Mouse (Mus musculus) small intestine, adult 2 months (tissue): Measurements from ENCODE around the gene Trmt112. TPM values are rescaled to one million over a fixed set of nuclear protein-coding genes. Genes with fewer than 3 reads are reported as not detected.

Experiments
- H3K27ac ChIP-seq: fragments of 200-500 bp; 2 replicates; pipeline ENCODE4 v1.5.1; 2012; ENCODE audit warnings: low read depth, low read length, control low read depth, inconsistent platforms; ENCODE audit not compliant: insufficient read depth
- H3K27me3 ChIP-seq: fragments of 200-500 bp; 2 replicates; pipeline ENCODE4 v1.6.1; 2012; ENCODE audit warnings: mild to moderate bottlenecking, moderate library complexity, low read length, inconsistent platforms; ENCODE audit not compliant: control insufficient read depth, insufficient read depth
- H3K36me3 ChIP-seq: fragments of 200-500 bp; 2 replicates; pipeline ENCODE4 v1.6.1; 2012; ENCODE audit warnings: mild to moderate bottlenecking, low read length, control low read depth, inconsistent platforms; ENCODE audit not compliant: control insufficient read depth, insufficient read depth
- H3K4me1 ChIP-seq: fragments of 200-500 bp; 2 replicates; pipeline ENCODE4 v1.6.1; 2012; ENCODE audit warnings: low read length, inconsistent platforms, mixed read lengths; ENCODE audit not compliant: control insufficient read depth, insufficient read depth, insufficient read length
- H3K4me3 ChIP-seq: fragments of 200-500 bp; 2 replicates; pipeline ENCODE4 v1.5.1; 2012; ENCODE audit warnings: low read depth, mild to moderate bottlenecking, control low read depth, inconsistent platforms, low read length, moderate library complexity
- CTCF ChIP-seq: fragments of 200-500 bp; IDR thresholded peaks from 2 replicates; pipeline ENCODE4 v1.5.1; 2012; ENCODE audit warnings: low read depth, mild to moderate bottlenecking, control low read depth, inconsistent platforms, low read length, moderate library complexity, mixed read lengths; ENCODE audit not compliant: insufficient replicate concordance, insufficient read length; ENCODE audit errors: extremely low read depth
- POLR2A ChIP-seq: fragments of 200-500 bp; IDR thresholded peaks from 2 replicates; pipeline ENCODE4 v1.6.1; 2012; ENCODE audit warnings: low read depth, mild to moderate bottlenecking, control low read depth, inconsistent platforms, low read length, moderate library complexity
- WGBS: fragments of 180-500 bp; shearing (Covaris S2); methylation state at CpG from one replicate; pipeline ENCODE4 v1.1.7; 2018; 5-methylcytosine and 5-hydroxymethylcytosine counted together
- polyA plus RNA-seq: library from polyadenylated mRNA; depleted of rRNA; stranded (reverse); fragments of >200 nt; gene quantifications from 2 replicates; pipeline ENCODE4 v1.2.3, GENCODE M21; 2012; rRNA removed

Gene Trmt112
- 29.0 and 52.3 TPM in 2 replicates for polyA plus RNA-seq

DNA sequence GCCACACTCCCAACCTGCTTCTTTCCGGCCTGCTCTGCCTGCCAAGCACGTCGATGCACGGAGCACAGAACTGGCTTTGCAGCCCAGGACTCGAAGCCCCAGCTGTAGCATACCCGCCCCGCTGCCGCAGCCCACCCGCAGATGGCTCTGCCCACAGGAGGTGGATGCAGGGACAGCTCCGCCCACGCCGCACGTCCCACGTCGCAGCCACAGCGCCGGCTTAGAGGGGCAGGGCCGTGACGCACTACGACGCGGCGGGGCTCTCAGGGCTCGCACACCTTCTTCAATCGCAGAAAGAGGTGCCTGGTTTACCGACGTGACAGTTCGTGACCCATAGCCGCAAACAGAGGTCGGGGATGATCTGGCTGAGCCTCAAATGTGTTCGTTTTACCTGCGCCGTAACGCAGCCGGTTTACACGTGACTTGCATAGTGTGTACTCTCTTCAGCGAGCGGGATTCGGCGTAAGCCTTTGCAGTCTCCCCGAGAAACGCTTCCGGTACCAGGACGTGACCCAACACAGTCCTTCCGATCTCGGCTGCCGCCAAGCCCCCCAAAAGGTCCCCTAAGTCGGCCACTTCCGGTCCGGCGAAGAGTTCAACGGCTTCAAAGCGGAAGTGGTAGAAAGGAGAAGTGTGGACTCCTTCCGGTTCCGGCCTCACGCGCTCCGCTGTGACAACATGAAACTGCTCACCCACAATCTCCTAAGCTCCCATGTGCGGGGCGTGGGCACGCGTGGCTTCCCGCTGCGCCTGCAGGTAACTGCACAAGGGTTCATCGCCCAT, at the start of gene Trmt112, which contains the start of gene Prdx5:
Gene Trmt112, plus strand, starts transcription at position 192 of the 783 bp plus-strand sequence.
Gene Prdx5, minus strand, starts transcription at position 600 of the 783 bp plus-strand sequence.
- no peaks in the 10 kb centered on the region for H3K27me3 ChIP-seq
- peaks cover 60% of the 10 kb centered on the region for H3K36me3 ChIP-seq
- peaks cover 2% of the 10 kb centered on the region for H3K4me1 ChIP-seq
- H3K4me3 ChIP-seq: peak within 1 kb of the TSS; percentile 65
- TF ChIP-seq POLR2A: peak; percentile 77
- peak; percentile 10; the same call in 1 of the 2 replicates for TF ChIP-seq CTCF
- peak within 1 kb of the TSS; percentile 97 for H3K27ac ChIP-seq
- WGBS: under 1% methylated on average over 65 of the region's 65 CpGs

DNA sequence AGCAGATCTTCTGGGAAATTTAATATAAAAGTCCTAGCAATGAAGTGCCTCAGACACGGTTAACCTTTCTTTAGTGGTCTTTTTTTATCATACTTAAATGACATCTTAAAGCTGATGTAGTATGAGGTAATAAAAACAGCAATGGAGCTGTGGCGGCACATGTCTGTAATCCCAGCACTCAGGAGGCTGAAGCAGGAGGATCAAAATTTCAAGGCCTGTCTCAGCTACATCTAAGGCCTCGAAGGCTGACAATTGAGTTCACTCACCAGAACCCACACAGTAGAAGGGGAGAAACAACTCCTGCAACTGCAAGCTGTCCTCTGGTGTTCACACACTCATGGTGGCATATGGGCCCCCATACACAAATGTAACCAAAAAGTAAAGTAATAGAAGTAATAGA, 49.5 kb upstream of the Trmt112 start:
- H3K27ac ChIP-seq: no peak overlapping the region
- no peak overlapping the region for H3K4me3 ChIP-seq
- WGBS: 90% methylated on average over 3 of the region's 3 CpGs
- TF ChIP-seq CTCF (no peak), POLR2A (no peak)
- H3K4me1 ChIP-seq: peaks cover 23% of the 10 kb centered on the region
- H3K27me3 ChIP-seq: no peaks in the 10 kb centered on the region
- no peaks in the 10 kb centered on the region for H3K36me3 ChIP-seq

DNA sequence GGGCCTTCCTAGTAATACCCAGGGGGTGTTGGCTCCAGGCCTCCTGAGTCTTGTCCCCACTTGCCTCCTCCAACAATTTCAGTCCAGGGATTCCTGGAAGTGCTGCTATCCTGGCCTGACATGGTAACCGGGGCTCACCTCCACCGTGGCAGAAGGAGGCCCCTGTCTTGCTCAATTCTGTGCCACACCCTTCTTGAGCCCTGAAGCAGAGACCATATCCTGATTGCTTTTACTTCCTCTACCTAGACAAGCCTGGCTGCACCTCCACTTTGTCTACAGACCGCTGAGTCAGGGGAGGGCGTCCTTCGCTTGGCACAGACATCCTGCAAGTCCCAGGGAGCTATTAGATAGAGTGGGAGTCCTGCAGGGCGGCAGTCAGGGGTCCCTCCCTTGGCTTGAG, 48.8 kb upstream of the Trmt112 start:
- Histone ChIP-seq H3K27me3 (no peaks in the 10 kb centered on the region), H3K4me3 (no peak overlapping the region), H3K36me3 (no peaks in the 10 kb centered on the region), H3K4me1 (peaks cover 16% of the 10 kb centered on the region), H3K27ac (peak overlapping the region; percentile 2; the same call in 1 of the 2 replicates)
- no peak for TF ChIP-seq POLR2A
- peak; percentile 8; the same call in 1 of the 2 replicates for TF ChIP-seq CTCF
- WGBS: 34% methylated on average over 6 of the region's 6 CpGs

DNA sequence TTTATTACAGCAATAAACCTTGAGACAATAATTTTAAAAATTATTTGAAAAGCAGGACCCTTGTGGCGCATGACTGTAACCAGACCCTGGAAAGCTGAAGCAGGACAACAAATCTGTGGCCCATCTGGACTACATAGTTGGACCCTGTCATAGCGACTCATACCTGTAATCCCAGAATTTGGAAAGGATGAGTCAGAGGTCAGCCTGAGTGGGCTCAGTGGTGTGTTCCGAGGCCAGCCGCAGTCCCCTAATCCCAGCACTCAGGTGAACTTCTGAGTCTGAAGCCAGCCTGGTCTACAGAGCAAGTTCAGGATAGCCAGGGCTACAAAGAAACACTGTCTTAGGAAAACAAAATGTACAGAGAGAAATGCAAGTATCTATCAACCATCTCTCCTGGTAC, 48.0 kb upstream of the Trmt112 start:
- no peak overlapping the region for H3K27ac ChIP-seq
- no peaks in the 10 kb centered on the region for H3K36me3 ChIP-seq
- no peak for TF ChIP-seq POLR2A
- no peak for TF ChIP-seq CTCF
- 95% methylated on average over 4 of the region's 4 CpGs for WGBS
- peaks cover 11% of the 10 kb centered on the region; the same call in 1 of the 2 replicates for H3K4me1 ChIP-seq
- H3K4me3 ChIP-seq: no peak overlapping the region
- H3K27me3 ChIP-seq: no peaks in the 10 kb centered on the region

DNA sequence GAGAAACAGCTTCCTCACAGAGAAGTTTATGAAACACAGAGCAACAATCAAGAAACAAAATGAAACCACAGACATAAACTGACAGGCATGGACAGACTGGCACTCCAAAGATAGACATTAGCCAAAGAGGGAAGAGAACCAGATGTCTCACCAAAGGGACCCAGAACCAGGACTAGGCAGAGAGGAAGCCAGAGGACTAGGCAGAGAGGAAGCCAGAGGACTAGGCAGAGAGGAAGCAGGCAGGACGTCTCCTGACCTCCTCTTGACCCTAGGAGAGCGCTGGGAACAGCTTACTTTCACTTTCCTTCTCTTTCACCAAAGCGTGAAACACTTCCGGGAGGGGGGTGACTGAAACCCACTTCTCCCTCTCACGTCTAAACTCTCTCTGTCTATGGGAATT, 40.1 kb upstream of the Trmt112 start:
- Histone ChIP-seq H3K4me3 (peak overlapping the region; percentile 9), H3K27me3 (no peaks in the 10 kb centered on the region), H3K27ac (peak overlapping the region; percentile 95), H3K4me1 (peaks cover 18% of the 10 kb centered on the region; the same call in 1 of the 2 replicates), H3K36me3 (no peaks in the 10 kb centered on the region)
- WGBS: 2% methylated on average over 5 of the region's 5 CpGs
- no peak for TF ChIP-seq POLR2A
- no peak for TF ChIP-seq CTCF

DNA sequence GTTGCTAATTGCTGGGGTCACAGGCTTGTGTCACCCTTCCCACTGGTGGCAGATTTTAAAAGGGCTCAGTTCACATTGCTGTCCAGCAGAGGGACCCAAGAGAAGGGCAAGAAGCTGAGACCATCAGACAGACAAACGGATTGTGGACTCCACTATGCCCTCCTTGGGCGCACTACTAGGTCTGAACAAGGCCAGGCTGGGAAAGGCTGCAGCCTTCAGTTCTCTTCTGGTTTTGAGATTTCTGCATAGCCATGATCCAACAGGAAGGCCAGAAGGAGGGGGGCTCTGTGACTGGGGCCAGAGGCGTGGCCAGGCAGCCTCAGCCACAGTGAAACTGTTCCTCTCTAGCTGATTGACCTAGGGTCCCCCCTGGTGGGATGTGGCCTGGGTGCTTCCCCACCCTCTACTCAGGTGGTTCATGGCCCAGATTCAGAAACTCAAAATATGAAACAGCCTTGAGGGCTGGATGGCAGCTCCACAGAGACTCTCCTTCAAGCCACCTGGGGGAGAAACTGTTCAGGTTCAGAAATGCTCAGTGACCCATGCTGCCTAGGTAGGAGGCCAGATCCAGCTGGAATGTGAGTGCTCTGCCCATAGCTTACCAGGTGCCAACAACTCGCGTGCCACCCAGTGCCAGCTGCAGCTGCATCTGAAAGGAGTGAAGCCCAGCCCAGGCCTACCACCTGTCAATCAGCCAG, 37.8 kb upstream of the Trmt112 start:
- WGBS: 36% methylated on average over 5 of the region's 5 CpGs
- Histone ChIP-seq H3K27ac (peak overlapping the region; percentile 71), H3K4me1 (peaks cover 18% of the 10 kb centered on the region; the same call in 1 of the 2 replicates), H3K4me3 (no peak overlapping the region), H3K27me3 (no peaks in the 10 kb centered on the region), H3K36me3 (no peaks in the 10 kb centered on the region)
- peak; percentile 61; the same call in 1 of the 2 replicates for TF ChIP-seq CTCF
- TF ChIP-seq POLR2A: no peak; the same call in 1 of the 2 replicates

DNA sequence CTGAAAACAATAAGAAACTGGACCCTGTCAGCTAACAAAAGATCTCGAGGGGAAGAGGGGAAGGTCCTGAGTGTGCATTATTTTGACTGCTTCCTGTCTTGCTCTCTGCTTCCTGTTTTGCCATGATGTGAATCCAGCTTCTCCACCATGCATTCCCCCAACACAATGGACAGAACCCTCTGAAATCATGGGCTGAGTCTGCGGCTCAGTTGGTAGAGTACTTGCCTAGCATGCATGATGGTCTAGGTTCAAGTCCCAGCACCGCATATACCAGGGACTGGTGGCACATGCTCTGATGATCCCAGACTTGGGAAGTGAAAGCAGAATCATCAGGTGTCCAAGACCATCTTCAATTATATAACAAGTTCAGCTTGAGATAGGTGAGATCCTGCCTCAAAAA, 36.8 kb upstream of the Trmt112 start:
- TF ChIP-seq POLR2A: no peak
- no peak for TF ChIP-seq CTCF
- Histone ChIP-seq H3K4me1 (peaks cover 18% of the 10 kb centered on the region; the same call in 1 of the 2 replicates), H3K27me3 (no peaks in the 10 kb centered on the region), H3K4me3 (no peak overlapping the region), H3K36me3 (no peaks in the 10 kb centered on the region), H3K27ac (peak overlapping the region; percentile 25; the same call in 1 of the 2 replicates)
- whole genome bisulfite sequencing: 74% methylated on average over 3 of the region's 3 CpGs
